Mouse (Mus musculus): ENCODE measurements around the gene Borcs7. TPM values are rescaled to one million over a fixed set of nuclear protein-coding genes. Genes with fewer than 3 reads are reported as not detected.
A peak's percentile ranks its signal among the peaks of the same experiment; 100 is the strongest.
"Not testable (repeated sequence)": the region's sequence is repeated elsewhere in the genome, so short reads cannot be mapped to it uniquely, and the experiment has no call there.

Gene Borcs7
- polyA plus RNA-seq, 1 experiment: 0.10 TPM

DNA sequence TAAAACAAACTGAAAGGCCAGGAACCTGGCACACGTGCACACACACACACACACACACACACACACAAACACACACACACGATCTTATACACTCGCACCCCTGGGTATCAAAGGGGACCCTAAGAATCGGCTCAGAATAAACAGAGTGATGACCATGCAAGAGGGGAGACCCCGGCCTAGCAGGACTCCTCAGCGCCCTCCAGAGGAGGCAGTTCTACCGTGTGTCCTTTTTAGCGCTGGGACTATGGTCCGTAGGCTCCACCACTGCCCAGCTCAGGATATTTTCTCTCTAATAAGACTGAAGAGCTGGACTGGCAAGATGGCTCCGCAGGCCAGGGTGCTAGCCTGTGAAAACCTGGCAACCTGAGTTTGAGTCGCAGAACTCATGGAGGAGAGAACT is 34.7 kb downstream of the Borcs7 start:
- Histone ChIP-seq H3K4me3 (replicated peaks) (no peak overlapping the region), H3K4me1 (ENCODE audit: control insufficient read depth) (peaks cover 19% of the 10 kb centered on the region), H3K27me3 (ENCODE audit: control insufficient read depth) (no peaks in the 10 kb centered on the region), H3K9me3 (ENCODE audit: control insufficient read depth, low read length) (no peaks in the 10 kb centered on the region), H3K36me3 (ENCODE audit: control insufficient read depth) (peaks cover 2% of the 10 kb centered on the region; the same call in 1 of the 2 replicates)
- TF ChIP-seq GATA1 (IDR thresholded peaks at IDR 0.05; ENCODE audit: low read length): no peak
- TF ChIP-seq TAL1 (IDR thresholded peaks at IDR 0.05; ENCODE audit: low read length): no peak

DNA sequence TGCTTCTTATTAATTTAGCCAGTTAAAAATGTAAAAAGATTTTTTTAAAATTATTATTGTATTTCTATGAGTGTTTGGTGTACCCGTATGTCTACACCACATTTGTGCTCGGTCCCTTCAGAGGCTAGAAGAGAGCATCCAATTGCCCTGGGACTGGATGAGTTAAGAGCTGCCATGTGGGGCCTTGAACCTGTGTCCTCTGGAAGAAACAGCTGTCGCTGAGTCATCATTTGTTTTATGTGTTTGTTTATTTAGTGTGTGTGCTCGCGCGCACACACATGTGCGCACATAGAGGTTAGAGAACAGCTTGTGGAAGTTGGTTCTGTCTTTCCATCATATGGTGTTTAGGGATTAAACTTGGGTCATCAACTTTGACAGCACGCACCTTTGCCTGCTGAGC is 36.4 kb downstream of the Borcs7 start:
- no peaks in the 10 kb centered on the region for H3K9me3 ChIP-seq (ENCODE audit: control insufficient read depth, low read length)

GRCm38 (mm10) chr19:46727140-46727736 is 37.5 kb downstream of the Borcs7 start:
- H3K9me3 ChIP-seq (ENCODE audit: control insufficient read depth, low read length): no peaks in the 10 kb centered on the region
- H3K36me3 ChIP-seq (ENCODE audit: control insufficient read depth): no peaks in the 10 kb centered on the region; the same call in 1 of the 2 replicates
- TF ChIP-seq GATA1 (IDR thresholded peaks at IDR 0.05; ENCODE audit: low read length): no peak
- no peak for TF ChIP-seq TAL1 (IDR thresholded peaks at IDR 0.05; ENCODE audit: low read length)
- peaks cover 19% of the 10 kb centered on the region for H3K4me1 ChIP-seq (ENCODE audit: control insufficient read depth)
- H3K4me3 ChIP-seq (replicated peaks): no peak overlapping the region
- no peaks in the 10 kb centered on the region for H3K27me3 ChIP-seq (ENCODE audit: control insufficient read depth)

More for the DNA sequence above, 36.4 kb downstream of the Borcs7 start:
- H3K4me3 ChIP-seq (replicated peaks): no peak overlapping the region
- peaks cover 2% of the 10 kb centered on the region; the same call in 1 of the 2 replicates for H3K36me3 ChIP-seq (ENCODE audit: control insufficient read depth)
- peaks cover 19% of the 10 kb centered on the region for H3K4me1 ChIP-seq (ENCODE audit: control insufficient read depth)
- no peak for TF ChIP-seq TAL1 (IDR thresholded peaks at IDR 0.05; ENCODE audit: low read length)
- TF ChIP-seq GATA1 (IDR thresholded peaks at IDR 0.05; ENCODE audit: low read length): no peak
- H3K27me3 ChIP-seq (ENCODE audit: control insufficient read depth): no peaks in the 10 kb centered on the region

GRCm38 (mm10) chr19:46727945-46728540 is 38.3 kb downstream of the Borcs7 start:
- Histone ChIP-seq H3K4me1 (ENCODE audit: control insufficient read depth) (peaks cover 19% of the 10 kb centered on the region), H3K27me3 (ENCODE audit: control insufficient read depth) (no peaks in the 10 kb centered on the region), H3K36me3 (ENCODE audit: control insufficient read depth) (no peaks in the 10 kb centered on the region; the same call in 1 of the 2 replicates), H3K9me3 (ENCODE audit: control insufficient read depth, low read length) (no peaks in the 10 kb centered on the region), H3K4me3 (replicated peaks) (peak overlapping the region; percentile 38)
- TF ChIP-seq TAL1 (IDR thresholded peaks at IDR 0.05; ENCODE audit: low read length): no peak
- TF ChIP-seq GATA1 (IDR thresholded peaks at IDR 0.05; ENCODE audit: low read length): peak; percentile 50; the same call in 1 of the 2 replicates

DNA sequence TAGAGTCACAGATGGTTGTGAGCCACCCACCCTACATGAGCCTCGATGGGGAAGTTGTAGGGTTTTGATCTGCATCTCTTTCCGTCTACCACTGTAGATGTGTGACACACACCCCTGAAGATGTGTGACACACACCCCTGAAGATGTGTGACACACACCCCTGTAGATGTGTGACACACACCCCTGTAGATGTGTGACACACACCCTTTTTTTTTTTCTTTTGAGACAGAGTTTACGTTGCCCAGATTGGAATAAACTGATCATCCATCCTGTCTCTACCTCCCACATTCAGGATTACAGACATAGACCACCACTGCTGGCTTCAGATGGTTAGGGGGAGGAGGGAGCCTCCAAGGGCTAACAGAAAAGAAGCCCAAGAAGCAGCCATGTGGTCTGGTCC is 39.2 kb downstream of the Borcs7 start:
- no peaks in the 10 kb centered on the region for H3K27me3 ChIP-seq (ENCODE audit: control insufficient read depth)
- no peak for TF ChIP-seq GATA1 (IDR thresholded peaks at IDR 0.05; ENCODE audit: low read length)
- no peak overlapping the region for H3K4me3 ChIP-seq (replicated peaks)
- H3K9me3 ChIP-seq (ENCODE audit: control insufficient read depth, low read length): no peaks in the 10 kb centered on the region
- H3K4me1 ChIP-seq (ENCODE audit: control insufficient read depth): peaks cover 19% of the 10 kb centered on the region
- H3K36me3 ChIP-seq (ENCODE audit: control insufficient read depth): no peaks in the 10 kb centered on the region; the same call in 1 of the 2 replicates

DNA sequence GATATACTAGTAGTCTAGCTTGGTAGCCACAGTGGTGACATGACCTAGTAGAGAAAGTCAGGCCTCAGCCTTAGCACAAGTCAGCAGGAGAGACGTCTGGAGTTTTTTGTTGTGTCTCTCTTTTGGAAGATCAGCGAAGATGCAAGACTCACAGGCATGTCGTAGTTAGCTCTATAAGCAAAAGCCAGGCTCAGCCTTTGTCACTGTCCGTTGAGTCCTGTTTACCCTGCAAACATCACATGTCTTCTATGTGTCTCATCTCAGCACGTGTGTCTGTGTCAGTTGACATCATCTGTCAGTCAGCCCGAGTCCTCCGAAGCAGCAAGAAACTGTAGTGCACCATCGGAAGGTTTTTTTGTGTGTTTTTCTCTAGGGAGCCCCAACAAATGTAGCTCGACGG is 41.6 kb downstream of the Borcs7 start:
- Histone ChIP-seq H3K27me3 (ENCODE audit: control insufficient read depth) (no peaks in the 10 kb centered on the region), H3K4me3 (replicated peaks) (no peak overlapping the region), H3K4me1 (ENCODE audit: control insufficient read depth) (peaks cover 19% of the 10 kb centered on the region), H3K36me3 (ENCODE audit: control insufficient read depth) (no peaks in the 10 kb centered on the region; the same call in 1 of the 2 replicates), H3K9me3 (ENCODE audit: control insufficient read depth, low read length) (no peaks in the 10 kb centered on the region)
- TF ChIP-seq TAL1 (IDR thresholded peaks at IDR 0.05; ENCODE audit: low read length) (no peak), GATA1 (IDR thresholded peaks at IDR 0.05; ENCODE audit: low read length) (no peak)

GRCm38 (mm10) chr19:46732673-46733072 is 43.0 kb downstream of the Borcs7 start:
- H3K9me3 ChIP-seq (ENCODE audit: control insufficient read depth, low read length); H3K27me3 ChIP-seq (ENCODE audit: control insufficient read depth); H3K36me3 ChIP-seq (ENCODE audit: control insufficient read depth); H3K4me3 ChIP-seq (replicated peaks): not testable (repeated sequence)
- peaks cover 11% of the 10 kb centered on the region for H3K4me1 ChIP-seq (ENCODE audit: control insufficient read depth)

GRCm38 (mm10) chr19:46733626-46734025 is 43.9 kb downstream of the Borcs7 start:
- no peaks in the 10 kb centered on the region for H3K27me3 ChIP-seq (ENCODE audit: control insufficient read depth)
- peaks cover 2% of the 10 kb centered on the region; the same call in 1 of the 2 replicates for H3K4me1 ChIP-seq (ENCODE audit: control insufficient read depth)
- TF ChIP-seq GATA1 (IDR thresholded peaks at IDR 0.05; ENCODE audit: low read length) (no peak), TAL1 (IDR thresholded peaks at IDR 0.05; ENCODE audit: low read length) (no peak)
- H3K9me3 ChIP-seq (ENCODE audit: control insufficient read depth, low read length): no peaks in the 10 kb centered on the region
- H3K36me3 ChIP-seq (ENCODE audit: control insufficient read depth): no peaks in the 10 kb centered on the region; the same call in 1 of the 2 replicates
- no peak overlapping the region for H3K4me3 ChIP-seq (replicated peaks)

DNA sequence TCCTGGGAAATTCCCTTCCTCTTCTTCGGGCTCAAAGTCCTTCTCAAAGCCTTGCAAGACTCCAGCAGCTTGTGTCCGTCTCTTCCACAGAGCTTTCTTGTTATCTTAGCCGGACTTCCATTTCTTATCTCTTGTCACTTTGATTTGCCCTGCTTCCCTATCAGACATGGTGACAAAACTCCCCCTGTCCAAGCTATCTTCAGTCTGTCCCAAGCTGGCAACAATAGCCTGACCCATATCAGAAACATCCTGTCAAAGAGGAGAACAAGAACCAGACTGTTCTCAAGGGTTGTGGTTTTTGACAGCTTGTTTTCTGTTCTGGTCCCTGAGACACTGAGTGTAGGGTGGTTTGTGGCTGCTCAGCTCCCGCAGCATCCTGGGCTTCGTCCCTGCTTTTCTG is 45.5 kb downstream of the Borcs7 start:
- Histone ChIP-seq H3K4me3 (replicated peaks) (no peak overlapping the region), H3K9me3 (ENCODE audit: control insufficient read depth, low read length) (no peaks in the 10 kb centered on the region), H3K4me1 (ENCODE audit: control insufficient read depth) (no peaks in the 10 kb centered on the region), H3K36me3 (ENCODE audit: control insufficient read depth) (no peaks in the 10 kb centered on the region; the same call in 1 of the 2 replicates), H3K27me3 (ENCODE audit: control insufficient read depth) (no peaks in the 10 kb centered on the region)
- TF ChIP-seq GATA1 (IDR thresholded peaks at IDR 0.05; ENCODE audit: low read length) (no peak), TAL1 (IDR thresholded peaks at IDR 0.05; ENCODE audit: low read length) (no peak)
